20 mouse cellular contexts compared by ENCODE assay signal in the genomic region with DNA sequence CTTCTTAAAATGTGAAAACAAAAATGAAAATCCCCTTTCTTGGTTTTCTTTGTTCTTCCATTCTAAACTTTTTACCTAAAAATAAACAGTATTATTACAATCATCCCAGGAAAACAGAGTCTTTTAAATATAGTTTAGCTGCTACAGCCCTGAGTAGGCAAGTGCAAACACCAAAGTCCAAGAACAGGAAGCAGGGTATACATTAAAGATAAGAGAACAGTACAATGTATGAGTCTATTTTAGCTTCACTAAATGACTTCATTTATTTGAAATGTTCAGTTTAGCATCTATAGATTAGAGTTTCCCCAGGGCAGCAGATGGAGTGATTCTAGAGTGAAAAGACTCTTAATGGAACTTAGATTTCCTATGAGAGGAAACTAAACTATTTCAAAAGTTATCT.
"Had no signal": no experiment of that assay in that cellular context is flagged by ENCODE, and none has a peak within 500 bp of the region (broad histone marks: within the 10 kb centered on the region; RNA-seq: fewer than 3 reads in every experiment).

No protein-coding gene starts in this region.

- H3K27me3 ChIP-seq: liver, embryonic 15.5 days; midbrain, embryonic 12.5 days; neural tube, embryonic 13.5 days; neural tube, embryonic 15.5 days had no signal

- H3K4me3 ChIP-seq: liver, embryonic 15.5 days; midbrain, embryonic 10.5 days; midbrain, embryonic 12.5 days; myocyte; neural tube, embryonic 13.5 days; neural tube, embryonic 15.5 days had no signal

- H3K4me2 ChIP-seq: liver, embryonic 15.5 days; lung, embryonic 14.5 days; midbrain, embryonic 12.5 days; neural tube, embryonic 13.5 days; neural tube, embryonic 15.5 days had no signal

- H3K9me3 ChIP-seq: liver, embryonic 15.5 days; midbrain, embryonic 10.5 days; midbrain, embryonic 12.5 days; neural tube, embryonic 13.5 days; neural tube, embryonic 15.5 days had no signal

- ATAC-seq: midbrain, embryonic 16.5 days had no signal

- H3K4me1 ChIP-seq: midbrain, embryonic 10.5 days; midbrain, embryonic 12.5 days; neural tube, embryonic 13.5 days; neural tube, embryonic 15.5 days had no signal

- DNase-seq: lung, adult 18-20 months; lung, embryonic 14.5 days; lung, postnatal 10 days; lung, postnatal 4 days; midbrain, embryonic 14.5 days; retina, postnatal 1 day; right cerebral cortex, adult 18-20 months; right cerebral cortex, postnatal 25 days; right cerebral cortex, postnatal 4 days; spleen, adult 18-20 months; thymus, adult 18-20 months; thymus, postnatal 14 days; thymus, postnatal 4 days had no signal

- H3K27ac ChIP-seq: liver, embryonic 15.5 days; midbrain, embryonic 10.5 days; midbrain, embryonic 12.5 days; neural tube, embryonic 13.5 days; neural tube, embryonic 15.5 days had no signal

- H3K9ac ChIP-seq: liver, embryonic 15.5 days; lung, embryonic 14.5 days; midbrain, embryonic 12.5 days; neural tube, embryonic 13.5 days; neural tube, embryonic 15.5 days had no signal
